ENCODE assay signal across 8 mouse cellular contexts in genomic region chr11:82950736-82951481, GRCm38 (mm10). TPM values are rescaled to one million over a fixed set of nuclear protein-coding genes. Genes with fewer than 3 reads are reported as not detected.
DNase-seq lines count a peak whose midpoint lies in the region; ATAC-seq and TF ChIP-seq lines count a peak whose summit lies in the region.

TSS of gene Slfn5 (plus strand) at chr11:82951349.

- H3K36me3 ChIP-seq in ES-Bruce4 (ENCODE audit: control insufficient read depth, insufficient read depth, low read length, poor library complexity, severe bottlenecking), result no peaks in the 10 kb centered on the region
- no peaks in the 10 kb centered on the region for H3K36me3 ChIP-seq in heart, embryonic 11.5 days (ENCODE audit: control insufficient read depth, insufficient read depth, low read length)

- no peak for ATAC-seq in heart, embryonic 11.5 days (replicated peaks; ENCODE audit: insufficient number of reproducible peaks, low FRiP score, low TSS enrichment)

- peaks cover 2% of the 10 kb centered on the region for H3K4me1 ChIP-seq in ES-Bruce4 (ENCODE audit: control insufficient read depth, insufficient read depth, low read length)
- H3K4me1 ChIP-seq in brown adipose tissue, adult 24 weeks (ENCODE audit: control insufficient read depth, insufficient read depth, insufficient read length, low read length), result peaks cover 13% of the 10 kb centered on the region
- peaks cover 9% of the 10 kb centered on the region; the same call in 1 of the 2 replicates for H3K4me1 ChIP-seq in heart, embryonic 11.5 days (ENCODE audit: control insufficient read depth, insufficient read depth, low read length)

- H3K9ac ChIP-seq in ES-Bruce4 (ENCODE audit: low read depth, poor library complexity, severe bottlenecking), result no peak within 1 kb of the TSS
- H3K9ac ChIP-seq in heart, embryonic 11.5 days (ENCODE audit: low read depth, low read length), result peak within 1 kb of the TSS; percentile 52; the same call in 1 of the 2 replicates

- no peak for TF ChIP-seq POLR2A in ES-Bruce4 (IDR thresholded peaks at IDR 0.05; ENCODE audit: insufficient read depth, low read length)

- no peak within 1 kb of the TSS for H3K27ac ChIP-seq in ES-Bruce4 (ENCODE audit: insufficient read depth, low read length)
- peak within 1 kb of the TSS; percentile 100 for H3K27ac ChIP-seq in brown adipose tissue, adult 24 weeks (replicated peaks; ENCODE audit: low read depth, low read length)
- no peak within 1 kb of the TSS for H3K27ac ChIP-seq in heart, embryonic 11.5 days (ENCODE audit: low read depth, low read length)

- H3K27me3 ChIP-seq in ES-Bruce4 (ENCODE audit: control insufficient read depth, insufficient read depth, low read length, poor library complexity, severe bottlenecking), result peaks cover 4% of the 10 kb centered on the region; the same call in 1 of the 2 replicates
- H3K27me3 ChIP-seq in heart, embryonic 11.5 days (ENCODE audit: control insufficient read depth, insufficient read depth, low read length), result peaks cover 27% of the 10 kb centered on the region

- no peak for TF ChIP-seq EP300 in ES-Bruce4 (IDR thresholded peaks at IDR 0.05; ENCODE audit: insufficient read depth, low read depth, low read length)

- peak; percentile 58 to 62 for DNase-seq in kidney, adult 8-10 months
- peak; percentile 66 for DNase-seq in lung, postnatal 10 days
- peak; percentile 31 for DNase-seq in urinary bladder, postnatal 25 days (ENCODE audit: low spot score)
- DNase-seq in natural killer cell, adult 2 months (ENCODE audit: low spot score in 2 of 2), result no peak
- DNase-seq in thymus, postnatal 36 days, result no peak

- peak within 1 kb of the TSS; percentile 69 for H3K4me2 ChIP-seq in heart, embryonic 11.5 days

- WGBS in heart, embryonic 11.5 days (ENCODE audit: insufficient replicate concordance), result 11% methylated on average over 10 of the region's 10 CpGs

- H3K9me3 ChIP-seq in ES-Bruce4 (replicated peaks; ENCODE audit: control insufficient read depth, insufficient read depth, low read length, poor library complexity, severe bottlenecking), result no peaks in the 10 kb centered on the region
- H3K9me3 ChIP-seq in heart, embryonic 11.5 days (replicated peaks; ENCODE audit: control insufficient read depth, low read length), result no peaks in the 10 kb centered on the region

- peak within 1 kb of the TSS; percentile 30 for H3K4me3 ChIP-seq in ES-Bruce4 (ENCODE audit: low read depth, low read length)
- H3K4me3 ChIP-seq in brown adipose tissue, adult 24 weeks (ENCODE audit: insufficient read depth, low read depth, low read length), result peak within 1 kb of the TSS; percentile 95
- H3K4me3 ChIP-seq in heart, embryonic 11.5 days (ENCODE audit: low read depth, low read length), result peak within 1 kb of the TSS; percentile 30

- no peak for TF ChIP-seq CTCF in ES-Bruce4 (IDR thresholded peaks at IDR 0.05; ENCODE audit: low read depth, low read length)

RNA-seq across cellular contexts. Expression of gene Slfn5, which starts in this region (rescaled TPM):
- 3.7 and 4.2 TPM in 2 replicates for polyA plus RNA-seq in ES-Bruce4 (2011; ENCODE audit: insufficient read depth, insufficient read length, low read depth, missing spikeins)
- 28.7 and 30.4 TPM in 2 replicates for polyA plus RNA-seq in brown adipose tissue, adult 24 weeks (2012; ENCODE audit: insufficient read depth, insufficient read length, missing spikeins)
- polyA plus RNA-seq in heart, embryonic 11.5 days (2014; fragmentation: Nextera tagmentation; extraction: Ambion mirVana), result 0.68 and 1.4 TPM in 2 replicates

Comparison
In these comparisons a context has a peak if more than half of its experiments do, and no peak if none do; other contexts are left out.
1. H3K4me3 ChIP-seq: peak in every context shown above with its lines; median percentile 95 in brown adipose tissue, adult 24 weeks; 30 in ES-Bruce4; 30 in heart, embryonic 11.5 days.
2. DNase-seq: peak in kidney, adult 8-10 months (2 of 2), lung, postnatal 10 days (single experiment) and urinary bladder, postnatal 25 days (single experiment); none in natural killer cell, adult 2 months (0 of 2) and thymus, postnatal 36 days (0 of 2).